ENCODE assay signal across 8 mouse cellular contexts in genomic region chr16:94311931-94312330, GRCm38 (mm10). TPM values are rescaled to one million over a fixed set of nuclear protein-coding genes. Genes with fewer than 3 reads are reported as not detected.
DNase-seq lines count a peak whose midpoint lies in the region; ATAC-seq and TF ChIP-seq lines count a peak whose summit lies in the region.

No protein-coding gene starts in this region.

- H3K79me2 ChIP-seq in C2C12 (ENCODE audit: control insufficient read depth, insufficient read depth) (no peaks in the 10 kb centered on the region), macrophage (ENCODE audit: inconsistent target) (no peaks in the 10 kb centered on the region)

- H3K4me3 ChIP-seq in heart, embryonic 11.5 days (ENCODE audit: low read depth, low read length), result peak overlapping the region; percentile 65
- H3K4me3 ChIP-seq in C2C12 (ENCODE audit: insufficient read depth, poor library complexity, severe bottlenecking), result peak overlapping the region; percentile 48
- H3K4me3 ChIP-seq in forebrain, embryonic 16.5 days (replicated peaks; ENCODE audit: low read length), result no peak overlapping the region; the same call in 1 of the 2 replicates
- H3K4me3 ChIP-seq in macrophage (ENCODE audit: inconsistent target), result peak overlapping the region; percentile 62; the same call in 1 of the 2 replicates

- H3K27ac ChIP-seq in heart, embryonic 11.5 days (ENCODE audit: low read depth, low read length), result no peak overlapping the region
- H3K27ac ChIP-seq in forebrain, embryonic 16.5 days (ENCODE audit: low read length), result no peak overlapping the region
- H3K27ac ChIP-seq in macrophage, result no peak overlapping the region

- peak overlapping the region; percentile 88 for H3K4me2 ChIP-seq in heart, embryonic 11.5 days
- H3K4me2 ChIP-seq in forebrain, embryonic 16.5 days (ENCODE audit: low read length), result peak overlapping the region; percentile 57

- H3K9ac ChIP-seq in heart, embryonic 11.5 days (ENCODE audit: low read depth, low read length), result no peak overlapping the region
- H3K9ac ChIP-seq in forebrain, embryonic 16.5 days (replicated peaks; ENCODE audit: low read depth, low read length), result peak overlapping the region; percentile 37

- no peak for TF ChIP-seq CTCF in C2C12 (IDR thresholded peaks at IDR 0.05; ENCODE audit: control insufficient read depth, insufficient read depth, insufficient read length)

- no peaks in the 10 kb centered on the region for H3K9me3 ChIP-seq in heart, embryonic 11.5 days (replicated peaks; ENCODE audit: control insufficient read depth, low read length)
- H3K9me3 ChIP-seq in forebrain, embryonic 16.5 days (ENCODE audit: control insufficient read depth, low read length), result no peaks in the 10 kb centered on the region

- no peak overlapping the region for H3ac ChIP-seq in C2C12 (ENCODE audit: control insufficient read depth, insufficient read length, low read depth)

- DNase-seq in heart, postnatal 10 days, result no peak
- no peak for DNase-seq in urinary bladder, postnatal 4 days (ENCODE audit: low spot score in 2 of 2)
- DNase-seq in right cerebral cortex, postnatal 4 days, result no peak
- no peak for DNase-seq in thymus, postnatal 10 days (ENCODE audit: low spot score in 2 of 2)

- H3K36me3 ChIP-seq in heart, embryonic 11.5 days (ENCODE audit: control insufficient read depth, insufficient read depth, low read length), result no peaks in the 10 kb centered on the region
- H3K36me3 ChIP-seq in C2C12 (ENCODE audit: control insufficient read depth, insufficient read depth) (no peaks in the 10 kb centered on the region), macrophage (ENCODE audit: inconsistent target) (no peaks in the 10 kb centered on the region)
- H3K36me3 ChIP-seq in forebrain, embryonic 16.5 days (ENCODE audit: control insufficient read depth, insufficient read depth), result no peaks in the 10 kb centered on the region

- 79% methylated on average over 4 of the region's 4 CpGs for WGBS in heart, embryonic 11.5 days (ENCODE audit: insufficient replicate concordance)
- WGBS in forebrain, embryonic 16.5 days, result 60% methylated on average over 4 of the region's 4 CpGs
- WGBS in macrophage (ENCODE audit: missing documents), result 88% methylated on average over 4 of the region's 4 CpGs

- H3K4me1 ChIP-seq in heart, embryonic 11.5 days (ENCODE audit: control insufficient read depth, insufficient read depth, low read length), result peaks cover 7% of the 10 kb centered on the region; the same call in 1 of the 2 replicates
- H3K4me1 ChIP-seq in forebrain, embryonic 16.5 days (replicated peaks; ENCODE audit: control insufficient read depth, insufficient read depth, low read length), result peaks cover 22% of the 10 kb centered on the region

- no peaks in the 10 kb centered on the region for H3K27me3 ChIP-seq in heart, embryonic 11.5 days (ENCODE audit: control insufficient read depth, insufficient read depth, low read length)
- no peaks in the 10 kb centered on the region for H3K27me3 ChIP-seq in C2C12 (ENCODE audit: control insufficient read depth, insufficient read depth, insufficient read length)
- no peaks in the 10 kb centered on the region for H3K27me3 ChIP-seq in forebrain, embryonic 16.5 days (replicated peaks; ENCODE audit: control insufficient read depth, insufficient read depth, low read length)

- intact Hi-C loops in heart, postnatal 10 days (cut with DNase I), result loop anchor here (2.0 kb wide), 1 partner anchor 59 kb away; the partner anchor contains the start of genes Pigp and Ttc3

- ATAC-seq in heart, embryonic 11.5 days (replicated peaks; ENCODE audit: insufficient number of reproducible peaks, low FRiP score, low TSS enrichment), result no peak
- ATAC-seq in forebrain, embryonic 16.5 days, result no peak

- no peaks in the 10 kb centered on the region for H3K79me3 ChIP-seq in C2C12 (ENCODE audit: low read depth)

TF ChIP-seq in C2C12, 6 proteins besides CTCF, POLR2A, EP300 and RAD21:
- TF ChIP-seq USF1 (IDR thresholded peaks at IDR 0.05; ENCODE audit: low read depth), result no peak
- no peak for TF ChIP-seq FOSL1 (IDR thresholded peaks at IDR 0.05; ENCODE audit: insufficient read depth, low read length, poor library complexity, severe bottlenecking)
- no peak for TF ChIP-seq CEBPB (IDR thresholded peaks at IDR 0.05; ENCODE audit: low read depth)
- no peak for TF ChIP-seq MYOD1 (IDR thresholded peaks at IDR 0.05; ENCODE audit: control insufficient read depth, insufficient read length, low read depth)
TF ChIP-seq in C2C12: peak in this region for 0.

RNA-seq across cellular contexts. Expression of gene Hlcs, which starts 1.4 kb away (rescaled TPM):
- 7.7 and 8.5 TPM in 2 replicates for polyA plus RNA-seq in heart, embryonic 11.5 days (2014; fragmentation: Nextera tagmentation; extraction: Ambion mirVana)
- total RNA-seq in heart, postnatal 10 days (2021), result 1 to 10 TPM; 6.9 to 7.5 TPM
- polyA plus RNA-seq in C2C12 (2012; fragmentation: generic; extraction: Trizol) (1.7 TPM), macrophage (2018) (2.8 to 6.0 TPM (median 5.2 TPM) in 3 replicates)
- polyA plus RNA-seq in forebrain, embryonic 16.5 days (2015; fragmentation: Nextera tagmentation; extraction: Ambion mirVana), result 6.6 and 8.0 TPM in 2 replicates
- 10 to 100 TPM in 11 of 26 experiments, 1 to 10 TPM in 15; 2.5 to 19.3 (median 9.0) TPM for total RNA-seq in macrophage (2018; cell fraction: chromatin; rRNA removed)
- 1 to 10 TPM; 2.1 to 4.9 (median 3.6) TPM for total RNA-seq in macrophage (2018; cell fraction: cytosol; rRNA removed)
- 10 to 100 TPM in 9 of 26 experiments, 1 to 10 TPM in 17; 2.4 to 17.0 (median 8.1) TPM for total RNA-seq in macrophage (2018; cell fraction: nucleus; rRNA removed)

RNA-seq across cellular contexts. Expression of gene Ripply3, which starts 16.3 kb away (rescaled TPM):
- polyA plus RNA-seq in heart, embryonic 11.5 days (2014; fragmentation: Nextera tagmentation; extraction: Ambion mirVana), result 4.9 and 6.0 TPM in 2 replicates
- 1 to 10 TPM; 4.7 to 5.1 TPM for total RNA-seq in heart, postnatal 10 days (2021)
- polyA plus RNA-seq in C2C12 (2012; fragmentation: generic; extraction: Trizol), result 0.22 TPM
- 0.99 and 1.1 TPM in 2 replicates for polyA plus RNA-seq in forebrain, embryonic 16.5 days (2015; fragmentation: Nextera tagmentation; extraction: Ambion mirVana)
- total RNA-seq in macrophage (2018; cell fraction: chromatin; rRNA removed), result not detected
- under 1 TPM in 1 of 26 experiments, not detected in 25; 0.05 TPM for total RNA-seq in macrophage (2018; cell fraction: cytosol; rRNA removed)
- not detected for total RNA-seq in macrophage (2018; cell fraction: nucleus; rRNA removed)
- not detected in 3 replicates for polyA plus RNA-seq in macrophage (2018)

RNA-seq across cellular contexts. Expression of gene Ttc3, which starts 58.5 kb away (rescaled TPM):
- 204 and 213 TPM in 2 replicates for polyA plus RNA-seq in heart, embryonic 11.5 days (2014; fragmentation: Nextera tagmentation; extraction: Ambion mirVana)
- total RNA-seq in heart, postnatal 10 days (2021), result 100 to 1,000 TPM; 127 to 128 TPM
- polyA plus RNA-seq in C2C12 (2012; fragmentation: generic; extraction: Trizol) (16.2 TPM), macrophage (2018) (13.1 to 38.2 TPM (median 20.7 TPM) in 3 replicates)
- 831 and 875 TPM in 2 replicates for polyA plus RNA-seq in forebrain, embryonic 16.5 days (2015; fragmentation: Nextera tagmentation; extraction: Ambion mirVana)
- 100 to 1,000 TPM in 6 of 26 experiments, 10 to 100 TPM in 20; 16.9 to 143 (median 52.5) TPM for total RNA-seq in macrophage (2018; cell fraction: chromatin; rRNA removed)
- total RNA-seq in macrophage (2018; cell fraction: cytosol; rRNA removed), result 10 to 100 TPM; 16.1 to 31.8 (median 26.5) TPM
- 10 to 100 TPM; 15.0 to 83.1 (median 27.3) TPM for total RNA-seq in macrophage (2018; cell fraction: nucleus; rRNA removed)

RNA-seq across cellular contexts. Expression of gene Pigp, which starts 59.7 kb away (rescaled TPM):
- 82.4 and 86.1 TPM in 2 replicates for polyA plus RNA-seq in heart, embryonic 11.5 days (2014; fragmentation: Nextera tagmentation; extraction: Ambion mirVana)
- total RNA-seq in heart, postnatal 10 days (2021), result 10 to 100 TPM; 77.1 to 80.5 TPM
- 32.9 TPM for polyA plus RNA-seq in C2C12 (2012; fragmentation: generic; extraction: Trizol)
- polyA plus RNA-seq in forebrain, embryonic 16.5 days (2015; fragmentation: Nextera tagmentation; extraction: Ambion mirVana), result 117 and 120 TPM in 2 replicates
- 10 to 100 TPM in 11 of 26 experiments, 1 to 10 TPM in 15; 1.7 to 29.0 (median 8.6) TPM for total RNA-seq in macrophage (2018; cell fraction: chromatin; rRNA removed)
- 10 to 100 TPM; 21.0 to 47.2 (median 26.9) TPM for total RNA-seq in macrophage (2018; cell fraction: cytosol; rRNA removed)
- total RNA-seq in macrophage (2018; cell fraction: nucleus; rRNA removed), result 10 to 100 TPM in 20 of 26 experiments, 1 to 10 TPM in 6; 4.5 to 39.8 (median 16.2) TPM
- polyA plus RNA-seq in macrophage (2018), result 19.2 to 31.0 TPM (median 24.7 TPM) in 3 replicates
